Mouse (Mus musculus) c-Kit-positive CD71-positive TER-119-negative erythroid progenitor cells, embryonic 14.5 days (primary cell): Measurements from ENCODE around the gene Rela.

Source experiments
- DNase-seq: peaks from one replicate; pipeline ENCODE4 v3.0.0-alpha.2; 2013; ENCODE audit warnings: low read depth

Gene Rela

DNA sequence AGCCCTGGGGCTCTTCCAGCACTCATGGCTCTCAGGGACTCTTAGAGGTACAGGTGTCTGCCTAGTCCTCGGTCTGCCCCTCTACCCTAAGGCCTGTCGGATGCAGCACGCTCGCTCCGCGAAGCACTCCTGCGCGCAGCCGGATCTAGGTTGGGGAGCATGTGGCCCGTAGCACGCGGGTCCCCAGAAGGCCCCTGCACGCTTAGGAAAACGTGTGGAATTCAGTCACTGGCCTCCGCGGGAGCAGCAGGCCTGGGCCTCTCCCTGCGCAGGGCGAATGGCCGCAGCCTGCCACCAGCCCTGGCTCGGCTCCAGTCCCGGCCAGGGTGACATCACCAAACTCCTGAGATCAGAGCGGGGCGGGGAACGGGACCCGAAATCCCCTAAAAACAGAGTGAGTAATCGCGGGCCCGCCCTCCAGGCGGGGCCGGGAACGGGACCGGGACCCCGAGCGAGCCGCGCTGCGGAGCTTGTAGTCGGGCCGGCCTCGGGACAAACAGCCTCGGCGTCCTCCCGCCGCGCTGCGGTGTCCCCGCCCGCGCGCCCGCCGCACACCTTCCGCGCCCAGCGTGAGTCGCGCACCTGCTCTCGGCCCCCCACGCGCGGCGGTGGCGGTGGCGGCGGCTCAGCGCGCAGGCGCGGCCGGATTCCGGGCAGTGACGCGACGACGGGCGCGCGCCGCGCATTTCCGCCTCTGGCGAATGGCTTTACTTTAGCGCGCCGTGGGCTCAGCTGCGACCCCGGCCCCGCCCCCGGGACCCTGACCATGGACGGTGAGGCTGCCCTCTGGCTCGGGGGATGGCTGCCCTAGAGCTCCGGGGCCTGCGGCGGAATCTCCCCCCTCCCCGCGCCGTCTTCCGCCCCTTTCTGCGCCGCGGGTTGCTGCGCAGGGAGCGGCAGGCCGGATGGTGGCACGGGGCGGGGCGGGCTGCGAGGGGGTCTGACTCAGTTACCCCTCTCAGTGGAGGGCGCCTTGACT, at the start of gene Rela:
Rela (plus strand) TSS at position 415 of the 979 bp plus-strand sequence.
- DNase-seq, result peak; percentile 81

DNA sequence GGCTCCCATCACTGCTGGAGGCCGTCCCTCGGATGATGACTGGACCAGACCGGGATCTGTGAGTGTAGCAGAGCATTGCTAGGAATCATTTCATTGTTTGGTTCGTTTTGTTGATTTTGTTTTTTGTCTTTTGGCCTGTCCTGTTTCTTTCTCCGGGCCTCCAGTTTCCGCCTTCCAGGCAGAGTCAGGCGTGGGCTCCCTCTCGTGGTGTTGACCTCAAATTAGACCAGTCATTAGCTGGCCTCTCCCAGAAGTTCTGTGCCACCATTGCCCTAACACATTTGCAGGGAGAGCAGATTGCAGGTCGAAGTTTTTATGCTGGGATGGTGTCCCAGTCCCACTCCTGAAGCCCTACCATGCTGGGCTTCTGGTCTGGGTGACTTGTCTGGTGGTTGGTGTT, 48.1 kb upstream of the Rela start:
- DNase-seq, result no peak

DNA sequence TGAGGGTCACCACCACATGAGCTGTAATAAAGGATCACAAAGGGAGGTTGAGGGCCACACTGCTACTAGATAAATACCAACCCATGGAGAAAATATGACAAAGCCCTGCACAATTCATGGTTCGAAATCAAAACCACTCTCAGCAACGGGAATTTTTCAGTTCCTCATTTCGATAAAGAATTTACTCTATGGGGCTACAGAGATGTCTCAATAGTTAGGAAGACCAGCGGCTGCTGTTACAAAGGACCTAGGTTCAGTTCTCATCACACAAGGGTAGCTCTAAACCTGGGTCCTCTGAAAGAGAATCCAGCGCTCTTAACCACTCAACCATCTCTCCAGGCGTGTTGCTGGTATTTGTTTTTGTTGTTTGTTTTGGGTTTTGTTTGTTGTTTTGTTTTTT, 45.4 kb upstream of the Rela start:
- no peak for DNase-seq

DNA sequence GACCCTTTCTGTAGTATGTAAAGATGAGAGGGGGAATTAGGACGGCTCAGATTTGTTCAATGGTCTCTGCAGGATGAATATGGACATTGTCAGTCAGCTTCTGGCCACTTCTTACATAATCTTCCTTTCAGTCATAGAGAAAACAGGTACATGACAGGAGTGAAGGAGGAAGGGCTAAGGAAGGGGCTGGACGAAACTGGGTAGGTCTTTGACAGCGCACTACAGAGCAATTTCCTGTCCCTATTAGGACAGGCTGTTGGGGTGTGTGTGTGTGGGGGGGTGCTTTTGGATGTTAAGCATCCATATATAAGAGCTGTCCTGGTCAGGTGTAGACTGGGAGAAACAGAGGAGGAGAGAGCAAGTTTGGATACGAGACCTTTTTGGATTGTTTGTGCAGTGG, 38.1 kb upstream of the Rela start:
- DNase-seq, result no peak

DNA sequence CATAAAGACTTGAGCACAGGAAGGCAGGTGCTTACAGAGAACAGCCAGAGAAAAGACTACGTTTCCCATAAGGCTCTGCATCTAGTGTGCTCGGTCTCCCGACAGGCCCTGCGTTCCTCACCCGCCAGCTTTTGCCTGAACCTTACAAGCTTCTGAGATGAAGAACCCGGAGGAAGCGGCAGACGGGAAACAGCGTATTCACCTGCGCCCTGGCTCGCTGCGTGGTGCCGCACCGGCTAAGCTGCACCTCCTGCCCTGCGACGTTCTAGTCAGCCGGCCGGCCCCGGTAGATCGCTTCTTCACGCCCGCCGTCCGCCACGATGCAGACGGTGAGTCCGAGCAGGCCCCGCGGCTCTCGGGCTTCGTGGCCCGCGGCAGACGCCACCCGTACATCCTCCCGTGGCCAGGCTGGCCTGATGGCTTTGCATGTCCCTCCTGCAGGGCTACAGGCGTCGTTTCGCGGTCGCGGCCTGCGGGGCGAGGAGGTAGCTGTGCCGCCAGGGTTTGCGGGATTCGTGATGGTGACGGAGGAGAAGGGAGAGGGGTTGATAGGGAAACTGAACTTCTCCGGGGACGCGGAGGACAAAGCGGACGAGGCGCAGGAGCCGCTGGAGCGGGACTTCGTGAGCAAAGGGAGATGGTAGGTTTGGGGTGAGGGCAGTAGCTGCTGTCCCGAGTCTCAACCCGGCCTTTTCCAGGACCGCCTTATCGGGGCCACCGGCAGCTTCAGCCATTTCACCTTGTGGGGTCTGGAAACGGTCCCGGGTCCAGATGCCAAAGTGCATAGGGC, 35.3 kb upstream of the Rela start, which contains the start of gene Rnaseh2c:
Rnaseh2c (plus strand) TSS at position 122 of the 790 bp plus-strand sequence.
- DNase-seq, result peak; percentile 72

GRCm38 (mm10) chr19:5603664-5604063, 33.6 kb upstream of the Rela start:
- DNase-seq, result no peak

- no peak for DNase-seq
Observed at GRCm38 (mm10) chr19:5605126-5605525, 32.2 kb upstream of the Rela start.

- DNase-seq, result no peak
Observed at GRCm38 (mm10) chr19:5606196-5606595, 31.1 kb upstream of the Rela start.

- DNase-seq, result no peak
Observed at GRCm38 (mm10) chr19:5607705-5608410, 29.4 kb upstream of the Rela start.

DNA sequence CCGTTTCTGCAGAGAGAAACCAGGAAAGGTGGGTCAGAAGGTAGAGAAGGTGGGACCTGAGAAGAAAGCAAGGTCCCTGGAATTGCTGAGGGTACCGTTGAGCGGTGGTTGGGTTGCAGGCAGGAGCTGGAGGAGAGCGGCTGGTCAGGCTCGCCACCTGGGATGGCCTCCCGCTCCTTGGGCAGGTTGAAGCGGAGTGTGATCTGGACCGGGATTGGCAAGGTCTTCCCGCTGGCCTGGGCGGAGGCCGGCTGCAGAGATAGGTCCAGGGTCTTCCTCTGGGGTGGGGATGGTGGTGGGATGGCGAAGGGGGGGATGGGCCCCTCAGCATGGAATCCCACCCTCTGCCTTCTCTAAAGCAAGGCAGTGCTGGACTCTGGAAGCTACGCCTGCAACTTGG, 28.6 kb upstream of the Rela start:
- DNase-seq, result no peak

DNA sequence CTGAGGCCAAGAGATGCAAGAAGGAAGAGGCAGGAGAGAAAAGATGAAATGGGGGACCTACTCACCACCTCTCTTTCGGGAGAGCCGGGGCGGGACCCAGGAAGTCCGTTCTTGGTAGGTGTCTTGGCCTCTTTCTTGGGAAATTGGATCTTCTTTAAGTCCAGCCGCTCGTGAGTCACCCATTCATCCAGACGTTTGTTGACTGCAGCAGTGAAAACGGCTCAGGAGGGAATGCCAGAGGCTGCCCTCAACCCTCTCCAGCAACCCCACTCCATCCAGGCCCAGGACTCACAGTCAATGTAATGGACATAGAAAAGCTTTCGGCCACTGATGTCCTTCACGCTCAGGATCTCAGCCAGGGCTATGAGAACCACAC, 28.1 kb upstream of the Rela start:
- DNase-seq, result no peak

GRCm38 (mm10) chr19:5609547-5610404, 27.5 kb upstream of the Rela start, which contains the start of gene Kat5:
Gene Kat5, minus strand, starts transcription at chr19:5610237.
- DNase-seq, result peak; percentile 79

DNA sequence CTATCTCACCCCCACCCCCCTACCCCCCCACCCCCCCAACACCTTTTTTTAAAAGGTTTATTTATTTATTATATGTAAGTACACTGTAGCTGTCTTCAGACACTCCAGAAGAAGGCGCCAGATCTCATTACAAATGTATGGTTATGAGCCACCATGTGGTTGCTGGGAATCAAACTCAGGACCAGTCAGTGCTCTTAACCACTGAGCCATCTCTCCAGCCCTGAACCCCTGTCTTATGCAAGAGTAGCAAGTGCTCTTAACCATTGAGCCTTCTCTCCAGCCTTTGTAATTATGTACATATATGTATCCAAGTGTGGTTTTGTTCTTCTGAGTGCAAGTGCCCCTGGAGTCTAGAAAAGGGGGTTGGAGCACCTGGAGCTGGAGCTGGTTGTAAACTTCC, 25.3 kb upstream of the Rela start:
- no peak for DNase-seq

DNA sequence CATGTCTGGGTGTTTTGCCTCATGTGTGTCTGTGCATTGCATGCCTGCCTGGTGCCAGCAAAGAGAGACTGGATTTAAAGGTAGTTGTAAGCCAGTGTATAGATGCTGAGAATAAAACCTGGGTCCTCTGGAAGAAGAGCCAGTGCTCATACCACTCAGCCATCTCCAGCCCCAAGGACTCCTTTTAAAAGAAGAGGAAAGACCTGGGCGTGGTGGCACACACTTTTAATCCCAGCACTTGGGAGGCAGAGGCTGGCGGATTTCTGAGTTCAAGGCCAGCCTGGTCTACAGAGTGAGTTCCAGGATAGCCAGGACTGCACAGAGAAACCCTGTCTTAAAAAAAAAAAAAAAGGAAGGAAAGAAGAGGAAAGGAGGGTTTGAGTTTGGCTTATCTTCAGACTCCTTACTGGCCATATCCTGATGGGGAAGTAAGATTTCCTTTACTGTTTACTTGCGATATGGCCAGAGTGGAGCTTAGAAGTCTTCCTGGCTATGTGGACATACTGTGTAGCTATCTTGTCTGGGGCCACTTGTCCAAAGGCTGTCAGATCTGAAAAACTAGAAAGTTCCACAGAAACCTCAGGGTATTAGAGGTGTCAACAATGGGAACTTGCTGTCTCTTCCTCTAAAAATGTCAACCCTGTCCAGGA, 24.4 kb upstream of the Rela start:
- DNase-seq, result no peak

- no peak for DNase-seq
Observed at GRCm38 (mm10) chr19:5614953-5615352, 22.3 kb upstream of the Rela start.

GRCm38 (mm10) chr19:5620007-5620406, 17.3 kb upstream of the Rela start:
- DNase-seq, result no peak

GRCm38 (mm10) chr19:5621884-5622283, 15.4 kb upstream of the Rela start:
- DNase-seq, result no peak

DNA sequence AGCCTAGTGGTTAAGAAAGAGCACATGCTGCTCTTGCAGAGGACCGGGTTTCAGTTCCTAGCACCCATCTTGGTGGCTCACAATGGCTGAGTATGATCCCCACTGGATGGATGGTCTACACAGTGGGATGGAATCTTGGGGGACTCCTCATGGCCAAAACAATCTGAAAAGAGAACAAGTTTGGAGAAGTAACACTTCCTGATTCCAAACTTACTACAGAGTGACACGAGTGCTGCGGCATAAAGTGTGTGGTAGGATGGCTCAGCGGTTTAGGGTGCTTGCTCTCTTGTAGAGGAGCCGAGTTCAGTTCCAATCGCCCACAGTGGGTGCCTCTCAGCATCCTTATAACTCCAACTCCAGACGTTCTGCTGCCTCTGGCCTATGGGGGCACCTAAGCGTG, 12.0 kb upstream of the Rela start:
- DNase-seq, result no peak

DNA sequence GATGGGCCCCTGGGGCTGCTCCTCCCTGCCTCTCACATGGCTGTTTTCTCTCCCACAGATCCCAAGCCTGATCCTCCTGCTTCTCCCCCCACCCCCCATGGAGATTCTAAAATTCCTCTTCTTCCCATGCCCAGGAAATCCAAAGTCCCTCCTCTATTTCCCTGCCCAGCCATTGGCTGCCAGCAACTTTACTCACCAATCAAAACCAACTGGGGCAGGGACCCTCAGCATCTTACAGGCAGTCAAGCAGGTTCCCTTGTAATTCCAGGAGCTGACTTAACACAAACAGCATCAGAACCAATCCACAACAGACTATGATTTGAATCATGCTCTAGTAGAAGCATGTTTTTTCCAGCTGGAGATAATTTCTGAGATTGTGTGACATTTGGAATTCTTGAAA, 7.4 kb upstream of the Rela start:
- DNase-seq, result no peak

DNA sequence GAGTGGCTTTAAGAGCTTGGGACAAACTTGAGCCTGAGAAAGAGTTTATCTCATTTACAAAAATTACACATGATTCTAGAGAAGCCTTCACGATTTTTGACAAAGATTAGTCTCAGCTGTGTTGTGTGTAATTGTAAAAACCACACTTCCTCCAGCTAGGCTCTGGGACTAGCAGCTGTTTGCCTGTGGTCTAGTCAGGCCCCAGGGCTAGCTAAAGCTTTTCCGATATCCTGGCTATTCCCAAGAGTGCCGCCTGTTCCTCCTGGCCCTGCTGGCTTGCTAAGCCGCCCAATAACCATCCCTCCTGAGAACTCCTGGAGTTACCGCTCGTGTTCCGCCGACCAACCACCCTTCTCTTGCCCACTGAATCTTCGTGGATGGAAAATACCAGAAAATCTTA, 5.2 kb upstream of the Rela start:
- DNase-seq, result no peak

DNA sequence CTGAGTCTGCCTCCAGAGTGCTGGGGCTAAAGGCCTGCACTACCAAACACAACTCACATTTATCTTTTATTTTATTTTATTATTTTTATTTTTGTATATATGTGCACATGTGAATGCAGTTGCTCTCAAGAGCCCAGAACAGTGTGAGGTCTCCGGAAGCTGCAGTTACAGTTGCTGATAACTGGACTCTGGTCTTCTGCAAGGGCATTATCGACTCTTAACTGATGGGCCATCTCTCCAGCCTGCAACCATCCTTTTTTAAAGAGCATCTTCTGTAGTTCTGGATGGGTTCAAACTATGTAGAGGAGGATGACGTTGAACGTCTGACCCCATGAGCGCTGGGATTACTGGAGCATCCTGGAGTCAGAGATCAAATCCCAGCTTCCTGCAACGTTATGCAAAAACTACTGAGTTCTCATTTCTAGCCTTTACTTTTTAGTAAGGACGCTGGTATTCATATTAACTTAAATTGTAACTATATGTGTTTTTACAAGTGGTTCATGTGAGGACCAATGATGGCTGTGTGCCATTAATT, 1.2 kb upstream of the Rela start:
- DNase-seq, result no peak
